Mouse (Mus musculus): Measurements from ENCODE around the gene Wdr70.

Wdr70 gene

GRCm38 (mm10) chr15:8030643-8031042 lies 68.4 kb downstream of the Wdr70 start:
- no peak for DNase-seq (ENCODE audit: extremely low spot score, low spot score)

GRCm38 (mm10) chr15:8027503-8027902 lies 71.5 kb downstream of the Wdr70 start:
- no peak for DNase-seq (ENCODE audit: extremely low spot score, low spot score)

- DNase-seq (ENCODE audit: extremely low spot score, low spot score): no peak
Measured at GRCm38 (mm10) chr15:8011418-8011817, 87.6 kb downstream of the Wdr70 start.

GRCm38 (mm10) chr15:8007413-8007812 lies 91.6 kb downstream of the Wdr70 start:
- no peak for DNase-seq (ENCODE audit: extremely low spot score, low spot score)

- DNase-seq (ENCODE audit: extremely low spot score, low spot score): no peak
Measured at GRCm38 (mm10) chr15:8006056-8006455, 93.0 kb downstream of the Wdr70 start.

GRCm38 (mm10) chr15:8005506-8005905 lies 93.5 kb downstream of the Wdr70 start:
- DNase-seq (ENCODE audit: extremely low spot score, low spot score): no peak

GRCm38 (mm10) chr15:8003789-8004188 lies 95.2 kb downstream of the Wdr70 start:
- no peak for DNase-seq (ENCODE audit: extremely low spot score, low spot score)

GRCm38 (mm10) chr15:7998843-7999546 lies 100.0 kb downstream of the Wdr70 start:
- no peak for DNase-seq (ENCODE audit: extremely low spot score, low spot score)

- DNase-seq (ENCODE audit: extremely low spot score, low spot score): no peak
Measured at GRCm38 (mm10) chr15:7998095-7998494, 100.9 kb downstream of the Wdr70 start.

- DNase-seq (ENCODE audit: extremely low spot score, low spot score): no peak
Measured at GRCm38 (mm10) chr15:7993721-7994120, 105.3 kb downstream of the Wdr70 start.

- no peak for DNase-seq (ENCODE audit: extremely low spot score, low spot score)
Measured at GRCm38 (mm10) chr15:7990101-7990500, 108.9 kb downstream of the Wdr70 start.

GRCm38 (mm10) chr15:7987374-7987773 lies 111.6 kb downstream of the Wdr70 start:
- DNase-seq (ENCODE audit: extremely low spot score, low spot score): no peak

- DNase-seq (ENCODE audit: extremely low spot score, low spot score): no peak
Measured at GRCm38 (mm10) chr15:7986274-7986673, 112.7 kb downstream of the Wdr70 start.

GRCm38 (mm10) chr15:7978640-7979039 lies 120.4 kb downstream of the Wdr70 start:
- DNase-seq (ENCODE audit: extremely low spot score, low spot score): no peak

- DNase-seq (ENCODE audit: extremely low spot score, low spot score): no peak
Measured at GRCm38 (mm10) chr15:7976775-7977174, 122.2 kb downstream of the Wdr70 start.

GRCm38 (mm10) chr15:7974368-7974767 lies 124.6 kb downstream of the Wdr70 start:
- DNase-seq (ENCODE audit: extremely low spot score, low spot score): no peak

GRCm38 (mm10) chr15:7972528-7972927 lies 126.5 kb downstream of the Wdr70 start:
- DNase-seq (ENCODE audit: extremely low spot score, low spot score): no peak

- DNase-seq (ENCODE audit: extremely low spot score, low spot score): no peak
Measured at GRCm38 (mm10) chr15:7962786-7963185, 136.2 kb downstream of the Wdr70 start.

- DNase-seq (ENCODE audit: extremely low spot score, low spot score): no peak
Measured at GRCm38 (mm10) chr15:7961489-7961888, 137.5 kb downstream of the Wdr70 start.

GRCm38 (mm10) chr15:7956899-7957298 lies 142.1 kb downstream of the Wdr70 start:
- no peak for DNase-seq (ENCODE audit: extremely low spot score, low spot score)

GRCm38 (mm10) chr15:7950561-7950960 lies 148.4 kb downstream of the Wdr70 start:
- no peak for DNase-seq (ENCODE audit: extremely low spot score, low spot score)

- DNase-seq (ENCODE audit: extremely low spot score, low spot score): no peak
Measured at GRCm38 (mm10) chr15:7941690-7942089, 157.3 kb downstream of the Wdr70 start.

- no peak for DNase-seq (ENCODE audit: extremely low spot score, low spot score)
Measured at GRCm38 (mm10) chr15:7935571-7936165, 163.3 kb downstream of the Wdr70 start.

Data from neural tube, embryonic 10.5 days (tissue).